Mouse (Mus musculus) spleen, adult 18-20 months (tissue): Measurements from ENCODE around the gene Nle1.
"Not testable (repeated sequence)": the region's sequence is repeated elsewhere in the genome, so short reads cannot be mapped to it uniquely, and the experiment has no call there.

Experiments
- DNase-seq, 2 experiments: peaks; one replicate each; pipeline ENCODE4 v3.0.0; 2022; ENCODE audit warnings: mixed read lengths in 2 of 2

Gene Nle1

DNA sequence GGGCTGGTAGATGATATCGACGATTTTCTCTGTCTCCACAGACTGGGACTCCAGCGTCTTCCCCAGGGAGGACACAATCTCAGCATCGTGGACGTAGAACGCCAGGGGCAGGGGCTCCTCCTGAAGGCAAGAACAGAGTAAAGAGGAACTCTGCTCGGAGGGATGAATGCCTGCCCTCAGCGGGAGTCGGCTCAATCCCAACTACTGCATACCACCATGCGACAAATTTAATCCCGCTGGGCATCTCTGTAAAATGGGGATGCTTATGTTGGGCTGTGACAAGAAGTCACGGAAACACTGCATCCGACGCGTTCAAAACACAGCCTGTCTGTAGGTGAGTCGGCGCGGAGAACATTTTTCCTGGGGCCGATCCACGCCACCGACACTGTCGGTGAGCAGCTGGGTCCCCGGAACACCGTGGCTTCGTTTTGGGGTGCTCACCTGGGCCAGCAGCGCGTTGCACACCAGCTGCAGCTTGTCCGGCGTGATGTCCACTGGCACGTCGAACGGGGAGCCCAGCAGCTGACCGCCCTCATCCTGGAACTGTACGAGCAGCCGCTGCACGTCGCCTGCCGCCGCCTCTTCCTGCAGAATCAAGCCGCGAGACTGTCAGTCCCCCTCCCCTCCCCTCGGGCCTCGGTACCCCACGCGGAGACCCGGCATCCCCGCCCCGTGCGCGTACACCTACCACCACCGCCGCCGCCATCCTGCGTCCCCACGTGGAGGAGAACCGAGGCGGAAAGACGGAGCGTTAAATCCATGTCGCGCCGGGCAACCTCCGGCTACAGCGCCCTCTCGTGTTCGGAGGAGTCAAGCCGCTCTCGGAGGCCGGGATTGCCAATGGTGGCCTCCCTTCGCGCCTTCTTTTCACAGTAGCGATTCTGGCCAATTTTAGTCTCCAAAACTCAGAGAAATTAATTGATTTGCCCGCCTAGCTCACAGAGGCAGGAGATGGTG is at the start of gene Nle1:
Gene Nle1 (minus strand): TSS at position 761 of the 957 bp plus-strand sequence.
- DNase-seq, result peak; percentile 82 to 96

DNA sequence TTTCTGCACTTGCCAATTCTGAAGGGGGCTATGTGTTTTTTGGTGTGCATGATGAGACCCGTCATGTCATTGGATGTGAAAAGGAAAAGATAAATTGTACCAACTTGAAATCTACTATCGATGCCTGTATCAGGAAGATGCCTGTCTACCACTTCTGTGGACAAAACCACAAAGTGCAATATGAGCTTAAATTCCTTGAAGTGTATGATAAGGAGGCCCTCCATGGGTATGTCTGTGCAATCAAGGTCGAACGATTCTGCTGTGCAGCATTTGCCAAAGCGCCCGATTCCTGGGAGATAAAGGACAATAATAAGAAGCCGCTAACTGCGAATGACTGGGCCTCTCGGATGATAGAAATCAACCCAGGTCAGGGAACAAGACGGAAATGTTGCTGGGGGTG is 48.7 kb upstream of the Nle1 start:
- no peak for DNase-seq

DNA sequence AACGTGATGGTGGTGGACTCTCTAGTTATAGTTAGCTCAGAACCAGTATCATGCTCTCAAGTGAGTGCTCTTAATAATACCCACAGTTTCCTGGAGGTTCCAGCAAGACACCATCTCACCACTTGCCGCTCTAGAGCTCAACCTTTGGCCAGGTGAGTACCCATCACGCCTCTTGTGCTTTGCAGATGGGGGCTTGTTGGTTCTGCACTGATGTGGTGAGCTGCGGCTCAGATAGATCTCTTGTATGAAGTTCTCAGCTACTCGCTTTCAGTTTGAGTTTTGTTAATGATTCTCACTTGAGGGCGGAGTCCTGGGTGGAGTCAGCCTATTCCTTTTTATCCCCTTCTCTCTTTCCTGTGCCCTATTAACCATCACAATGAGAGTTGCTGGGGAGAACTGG is 46.4 kb upstream of the Nle1 start:
- DNase-seq, result no peak

DNA sequence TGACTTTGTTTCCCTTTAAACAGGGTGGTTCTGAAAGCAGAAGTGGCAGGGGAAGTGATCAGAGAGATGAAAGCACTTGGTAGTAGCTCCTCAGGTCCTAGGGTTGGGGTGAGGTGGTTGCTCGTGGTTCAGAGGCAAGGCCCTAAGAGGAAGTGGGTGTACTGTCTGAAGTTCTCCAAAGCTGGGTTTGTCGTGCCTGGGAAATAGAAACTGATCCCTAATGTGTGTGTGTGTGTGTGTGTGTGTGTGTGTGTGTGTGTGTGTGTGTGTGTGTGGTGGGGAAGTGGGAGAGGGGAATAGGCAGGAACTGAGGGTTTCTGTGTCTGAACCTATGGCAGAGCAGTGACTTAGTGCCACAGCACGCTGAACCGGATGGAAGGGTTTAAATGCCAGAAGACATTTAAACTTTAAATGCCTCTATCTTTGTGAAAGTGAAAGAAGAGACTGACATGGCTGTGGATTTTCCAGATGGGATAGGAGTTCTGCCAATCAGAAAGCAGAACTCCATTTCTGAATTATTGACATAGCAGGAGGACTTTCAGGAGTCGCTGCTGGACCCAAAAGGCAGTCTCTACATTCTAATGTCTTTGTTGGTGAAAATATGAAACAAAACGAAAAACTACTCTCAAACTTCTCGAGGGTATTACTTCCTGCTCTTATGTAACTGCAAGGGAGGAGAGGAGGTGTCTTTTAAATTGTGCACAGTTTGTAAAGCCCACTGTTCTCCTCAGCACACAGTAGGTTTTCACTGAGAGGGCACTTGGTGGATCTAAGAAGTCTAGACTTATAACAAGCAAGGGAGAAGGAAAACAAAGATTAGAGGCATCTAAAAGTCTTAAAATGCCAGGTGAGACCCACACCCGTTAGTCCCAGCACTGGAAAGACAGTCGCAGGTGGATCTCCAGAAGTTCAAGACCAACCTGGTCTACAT is 44.7 kb upstream of the Nle1 start:
- DNase-seq, result peak; percentile 51 to 52

DNA sequence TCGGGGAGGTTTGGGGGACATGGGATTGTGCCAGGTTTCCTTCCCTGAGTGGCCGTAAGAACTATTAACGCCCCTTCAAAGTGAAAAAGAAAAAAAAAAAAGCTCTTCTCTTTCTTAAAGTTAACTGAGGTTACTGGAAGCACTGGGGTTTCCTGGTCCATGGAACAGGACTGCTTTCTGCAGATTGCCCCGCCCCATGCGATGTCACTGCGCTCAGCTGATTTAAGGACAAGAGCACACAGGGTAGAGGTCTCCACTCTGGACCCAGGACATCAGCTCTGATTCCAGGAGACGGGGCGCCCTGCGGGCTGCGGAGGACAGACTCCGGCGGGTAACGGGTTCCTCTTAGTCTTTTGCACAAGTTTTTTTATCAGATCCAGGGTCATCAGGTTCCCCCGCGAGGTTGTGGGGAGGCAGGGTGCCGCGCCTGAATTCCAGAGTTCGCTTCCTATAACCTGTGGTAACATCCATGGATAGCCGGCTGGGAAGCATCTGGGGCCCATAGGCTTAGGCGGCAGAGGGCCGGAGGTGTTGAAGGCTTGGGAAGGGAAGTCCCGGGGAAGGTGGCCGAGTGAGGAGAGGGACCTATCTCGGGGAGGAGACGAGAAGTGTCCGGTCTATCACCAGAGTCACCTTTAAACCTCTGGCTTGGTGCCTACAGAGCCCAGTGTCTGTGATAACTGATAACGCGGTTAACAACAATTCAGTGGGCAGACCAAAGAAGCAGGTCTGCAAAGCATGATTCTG is 43.8 kb upstream of the Nle1 start:
- DNase-seq, result peak; percentile 25 to 53

DNA sequence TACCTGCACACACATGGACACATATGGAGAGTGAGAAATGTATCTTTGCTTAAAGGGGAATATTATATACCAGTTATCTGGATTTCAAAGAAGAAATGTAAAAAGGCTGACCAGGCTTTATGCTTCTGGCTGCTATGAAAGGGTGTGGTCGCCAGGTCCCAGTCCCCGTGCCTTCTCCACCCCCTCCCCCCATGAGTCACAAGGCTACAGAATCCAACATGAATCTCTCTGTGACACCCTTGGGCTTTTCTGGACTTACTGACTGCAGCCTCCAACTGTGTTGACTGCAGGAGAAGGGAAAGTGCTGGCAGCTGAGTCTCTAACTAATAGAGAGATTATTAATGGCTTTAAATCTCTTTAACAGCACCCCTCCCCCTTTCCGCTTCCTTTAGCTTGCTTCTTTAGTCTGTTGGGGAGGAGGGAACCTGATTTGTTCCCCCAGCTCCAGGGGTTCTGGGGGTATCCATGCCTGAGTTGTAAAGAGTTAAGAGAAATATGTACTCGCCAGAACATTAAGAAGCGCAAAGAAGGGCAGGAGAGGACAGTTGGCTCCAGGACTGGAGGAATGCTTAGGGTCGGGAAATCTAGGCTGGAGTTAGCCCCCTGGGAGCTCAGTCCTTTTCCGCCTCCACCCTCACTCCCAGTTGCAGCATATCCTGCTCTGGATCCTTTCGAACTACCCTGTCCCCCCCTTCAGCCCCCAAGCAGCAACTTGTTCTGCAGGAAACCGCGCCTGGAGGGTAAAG is 42.7 kb upstream of the Nle1 start, which contains the start of gene Slfn5:
Gene Slfn5 (plus strand): TSS at position 614 of the 746 bp plus-strand sequence.
- no peak for DNase-seq

DNA sequence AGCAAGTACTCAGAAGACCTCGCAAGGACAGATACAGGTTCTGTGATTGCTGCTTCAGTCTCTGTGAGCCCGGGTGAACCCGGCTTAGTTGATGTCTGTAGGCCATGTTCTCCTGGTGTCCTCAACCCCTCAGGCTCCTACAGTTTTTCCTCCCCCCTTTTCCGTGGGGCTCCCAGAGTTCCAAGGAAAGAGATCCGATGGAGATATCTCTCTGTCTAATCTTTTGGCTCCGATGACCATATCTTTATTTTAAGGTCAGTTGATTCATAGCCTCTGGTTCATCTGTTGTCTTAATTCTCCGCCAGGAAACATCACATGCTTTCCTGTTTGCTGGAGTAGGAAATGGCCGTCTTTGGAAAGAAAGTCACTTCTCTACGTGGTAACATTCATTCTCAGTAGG is 40.8 kb upstream of the Nle1 start:
- no peak for DNase-seq

DNA sequence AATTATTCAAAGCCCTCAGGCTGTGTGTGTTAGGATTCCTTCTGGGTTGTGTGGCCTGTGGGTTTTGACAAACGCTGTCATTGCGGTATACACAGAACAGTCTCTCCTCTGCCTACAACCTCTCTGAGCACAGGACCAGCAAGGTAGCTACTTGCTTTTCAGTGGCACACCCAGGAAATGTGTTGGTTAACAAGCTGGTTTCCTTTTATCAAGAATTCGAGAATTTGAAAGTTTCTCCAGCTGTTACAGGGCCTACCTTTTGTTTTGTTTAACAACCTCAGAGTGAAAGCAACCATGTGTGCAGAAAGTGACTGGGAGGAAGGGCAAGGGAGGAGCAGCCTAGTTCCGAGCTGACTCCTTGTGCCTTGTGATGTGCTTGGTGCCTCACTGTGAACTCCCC is 39.2 kb upstream of the Nle1 start:
- no peak for DNase-seq

DNA sequence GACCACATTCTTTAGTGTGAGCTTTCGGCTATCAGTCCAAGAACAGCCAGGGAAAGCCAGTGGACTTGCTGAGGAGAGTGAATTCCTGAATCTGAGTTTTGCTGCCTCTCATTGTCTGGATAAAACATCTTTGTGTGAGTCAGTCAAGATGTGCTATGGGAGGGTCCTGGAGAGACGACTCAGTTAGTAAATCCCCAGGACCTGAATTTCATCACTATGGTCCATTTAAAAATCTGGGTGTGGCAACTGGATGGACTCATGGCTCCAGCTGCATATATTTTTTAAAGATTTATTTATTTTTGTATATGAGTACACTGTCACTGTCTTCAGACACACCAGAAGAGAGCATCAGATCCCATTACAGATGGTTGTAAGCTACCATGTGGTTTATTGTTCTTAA is 37.4 kb upstream of the Nle1 start:
- no peak for DNase-seq

DNA sequence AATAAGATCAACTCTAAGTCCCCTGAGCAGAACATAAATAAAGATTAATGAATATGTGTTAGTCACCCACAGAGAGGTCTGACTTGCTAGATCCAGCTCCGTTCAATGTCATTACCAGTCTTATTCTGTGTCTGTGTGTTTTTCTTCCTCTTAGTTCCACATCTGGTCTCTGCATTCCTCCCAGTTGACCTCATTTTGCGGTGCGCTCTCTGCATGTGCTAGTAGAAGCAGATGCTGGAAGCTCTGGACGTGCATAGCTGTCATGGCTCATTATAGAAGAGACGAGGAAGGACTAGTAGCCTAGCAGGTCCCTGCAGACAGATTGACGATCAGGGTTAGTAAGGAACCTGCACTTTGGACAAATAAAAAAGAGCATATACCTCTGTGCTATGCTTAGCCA is 35.1 kb upstream of the Nle1 start:
- DNase-seq, result no peak

DNA sequence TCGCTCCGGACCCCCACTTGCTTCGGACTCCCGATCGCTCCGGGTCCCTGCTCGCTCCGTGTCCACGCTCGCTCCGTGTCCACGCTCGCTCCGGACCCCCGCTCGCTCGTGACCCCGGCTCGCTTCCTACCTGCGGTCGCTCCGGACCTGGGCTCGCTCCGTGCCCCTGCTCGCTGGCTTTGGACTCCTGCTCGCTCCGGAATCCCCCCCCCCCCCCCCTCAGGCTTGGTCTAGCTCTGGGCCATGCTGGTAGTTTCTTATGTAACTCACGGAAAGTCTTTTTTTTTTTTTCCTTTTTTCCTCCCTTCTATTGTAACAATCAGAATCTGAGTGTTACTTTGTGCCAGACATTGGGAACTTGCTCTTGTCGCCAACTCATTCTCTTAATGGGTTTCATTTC is 25.0 kb upstream of the Nle1 start:
- DNase-seq, result no peak

DNA sequence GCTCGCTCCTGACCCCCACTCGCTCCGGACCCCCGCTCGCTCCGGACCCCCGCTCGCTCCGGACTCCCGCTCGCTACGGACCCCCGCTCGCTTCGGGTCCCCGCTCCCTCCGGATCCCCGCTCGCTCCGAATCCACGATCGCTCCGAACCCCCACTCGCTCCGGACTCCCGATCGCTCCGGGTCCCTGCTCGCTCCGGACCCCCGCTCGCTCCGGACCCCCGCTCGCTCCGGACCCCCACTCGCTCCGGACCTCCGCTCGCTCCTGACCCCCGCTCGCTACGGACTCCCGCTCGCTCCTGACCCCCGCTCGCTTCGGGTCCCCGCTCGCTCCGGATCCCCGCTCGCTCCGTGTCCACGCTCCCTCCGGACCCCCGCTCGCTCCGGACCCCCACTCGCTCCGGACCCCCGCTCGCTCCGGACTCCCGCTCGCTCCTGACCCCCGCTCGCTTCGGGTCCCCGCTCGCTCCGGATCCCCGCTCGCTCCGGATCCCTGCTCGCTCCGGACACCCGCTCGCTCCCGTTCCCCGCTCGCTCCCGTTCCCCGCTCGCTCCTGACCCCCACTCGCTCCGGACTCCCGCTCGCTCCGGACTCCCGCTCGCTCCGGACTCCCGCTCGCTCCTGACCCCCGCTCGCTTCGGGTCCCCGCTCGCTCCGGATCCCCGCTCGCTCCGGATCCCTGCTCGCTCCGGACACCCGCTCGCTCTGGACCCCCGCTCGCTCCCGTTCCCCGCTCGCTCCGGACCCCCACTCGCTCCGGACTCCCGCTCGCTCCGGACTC is 23.6 kb upstream of the Nle1 start:
- not testable (repeated sequence) for DNase-seq

DNA sequence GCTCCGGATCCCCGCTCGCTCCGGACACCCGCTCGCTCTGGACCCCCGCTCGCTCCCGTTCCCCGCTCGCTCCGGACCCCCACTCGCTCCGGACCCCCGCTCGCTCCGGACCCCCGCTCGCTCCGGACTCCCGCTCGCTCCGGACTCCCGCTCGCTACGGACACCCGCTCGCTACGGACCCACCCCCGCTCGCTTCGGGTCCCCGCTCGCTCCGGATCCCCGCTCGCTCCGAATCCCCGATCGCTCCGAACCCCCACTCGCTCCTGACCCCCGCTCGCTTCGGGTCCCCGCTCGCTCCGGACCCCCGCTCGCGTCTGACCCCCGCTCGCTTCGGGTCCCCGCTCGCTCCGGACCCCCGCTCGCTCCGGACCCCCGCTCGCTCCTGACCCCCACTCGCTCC is 22.9 kb upstream of the Nle1 start:
- DNase-seq, result not testable (repeated sequence)

DNA sequence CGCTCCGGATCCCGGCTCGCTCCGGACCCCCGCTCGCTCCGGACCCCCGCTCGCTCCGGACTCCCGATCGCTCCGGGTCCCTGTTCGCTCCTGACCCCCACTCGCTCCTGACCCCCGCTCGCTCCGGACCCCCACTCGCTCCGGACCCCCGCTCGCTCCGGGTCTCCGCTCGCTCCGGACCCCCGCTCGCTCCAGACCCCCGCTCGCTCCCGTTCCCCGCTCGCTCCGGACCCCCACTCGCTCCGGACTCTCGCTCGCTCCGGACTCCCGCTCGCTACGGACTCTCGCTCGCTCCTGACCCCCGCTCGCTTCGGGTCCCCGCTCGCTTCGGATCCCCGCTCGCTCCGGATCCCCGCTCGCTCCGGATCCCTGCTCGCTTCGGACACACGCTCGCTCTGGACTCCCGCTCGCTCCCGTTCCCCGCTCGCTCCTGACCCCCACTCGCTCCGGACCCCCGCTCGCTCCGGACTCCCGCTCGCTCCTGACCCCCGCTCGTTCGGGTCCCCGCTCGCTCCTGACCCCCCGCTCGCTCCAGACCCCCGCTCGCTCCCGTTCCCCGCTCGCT is 22.3 kb upstream of the Nle1 start:
- DNase-seq, result not testable (repeated sequence)

DNA sequence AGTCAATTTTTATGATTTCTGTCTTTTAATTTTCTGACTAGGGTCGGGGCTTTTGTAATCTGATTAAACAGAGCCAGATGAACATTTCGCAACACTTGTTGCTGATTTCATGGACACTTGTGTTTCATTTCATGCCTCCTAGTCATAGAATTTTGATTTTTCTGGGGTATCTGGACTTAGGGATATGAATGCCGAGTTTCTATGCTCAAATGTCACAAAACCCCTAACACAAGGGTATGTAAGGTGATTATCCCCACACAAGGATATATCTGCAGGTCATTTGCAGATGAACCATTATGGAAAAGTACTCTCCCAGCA is 21.4 kb upstream of the Nle1 start:
- no peak for DNase-seq

DNA sequence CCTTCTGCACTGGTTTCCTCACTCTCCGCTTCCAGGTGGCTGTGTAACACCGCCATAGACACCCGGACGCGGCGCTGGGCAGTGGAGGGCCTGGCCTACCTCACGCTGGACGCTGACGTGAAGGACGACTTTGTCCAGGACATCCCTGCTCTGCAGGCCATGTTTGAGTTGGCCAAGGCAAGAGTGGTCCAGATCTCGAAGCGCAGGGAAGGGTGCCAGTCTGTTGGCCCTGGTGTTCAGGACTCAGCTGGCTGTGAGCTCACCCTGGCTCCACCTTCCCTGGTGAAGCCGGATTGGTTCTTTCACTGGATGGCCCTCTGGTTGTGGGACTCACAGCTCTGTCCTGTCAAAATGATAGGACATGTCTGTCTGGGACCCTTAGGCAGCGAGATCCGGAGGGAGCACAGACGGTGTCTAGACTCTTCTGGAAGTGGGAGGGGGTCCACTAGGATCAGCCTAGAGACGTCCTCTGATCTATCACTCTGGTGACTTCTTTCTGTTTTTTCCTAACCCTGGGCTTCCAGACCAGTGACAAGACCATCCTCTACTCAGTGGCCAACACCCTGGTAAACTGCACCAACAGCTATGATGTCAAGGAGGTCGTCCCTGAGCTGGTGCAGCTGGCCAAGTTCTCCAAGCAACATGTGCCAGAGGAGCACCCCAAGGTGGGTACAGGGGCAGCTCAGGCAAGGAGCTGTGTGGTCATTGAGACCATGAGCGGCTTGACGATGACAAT is 20.9 kb upstream of the Nle1 start:
- no peak for DNase-seq

DNA sequence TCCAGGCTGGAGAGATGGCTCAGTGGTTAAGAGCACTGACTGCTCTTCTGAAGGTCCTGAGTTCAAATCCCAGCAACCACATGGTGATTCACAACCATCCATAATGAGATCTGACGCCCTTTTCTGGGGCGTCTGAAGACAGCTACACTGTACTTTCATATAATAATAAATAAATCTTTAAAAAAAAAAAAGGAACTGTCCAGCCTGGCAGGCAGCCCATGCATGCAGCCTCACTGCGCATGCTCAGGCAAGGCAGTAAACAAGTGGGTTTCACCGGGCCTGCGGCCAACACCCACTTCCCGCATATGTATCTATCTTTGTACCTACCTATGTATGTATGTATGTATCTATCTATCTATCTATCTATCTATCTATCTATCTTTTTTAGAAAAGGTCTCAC is 15.7 kb upstream of the Nle1 start:
- not testable (repeated sequence) for DNase-seq

DNA sequence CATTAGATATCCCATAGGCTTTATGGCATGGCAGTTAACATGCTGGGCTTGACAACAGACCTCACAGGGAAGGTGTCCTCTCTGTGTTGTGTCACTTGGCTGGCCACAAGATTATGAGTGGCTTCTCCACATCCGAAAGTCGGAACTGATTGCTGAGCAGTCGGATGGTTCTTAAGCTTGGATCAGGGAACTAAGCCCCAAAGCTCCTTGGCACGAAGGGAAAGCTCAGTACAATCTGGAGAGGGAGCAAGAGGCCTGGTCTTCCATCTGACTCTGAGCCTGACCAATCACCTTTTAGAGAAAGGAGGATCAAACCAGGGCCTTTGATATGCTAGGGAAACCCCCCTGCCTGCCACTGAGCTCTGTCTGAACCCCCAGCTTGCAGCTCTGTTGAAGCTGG is 13.5 kb upstream of the Nle1 start:
- no peak for DNase-seq

DNA sequence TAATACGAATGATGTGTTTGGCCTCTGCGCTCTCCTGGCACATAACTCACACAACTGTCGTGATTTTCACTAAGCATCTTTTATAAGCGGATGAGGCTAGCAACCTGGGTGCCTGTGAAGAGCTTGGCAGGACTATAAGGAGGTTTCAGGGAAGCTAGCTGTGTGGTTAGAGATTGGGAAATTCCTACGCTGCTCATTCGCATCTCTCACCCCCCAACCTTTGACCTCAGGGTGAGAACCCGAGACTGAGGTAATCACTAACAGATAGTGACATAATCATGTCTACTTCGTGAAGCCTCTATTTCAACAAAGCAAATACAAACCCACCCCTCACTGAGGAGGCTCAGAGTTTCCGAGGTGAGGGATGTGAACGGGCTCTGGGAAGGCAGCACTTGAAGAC is 12.6 kb upstream of the Nle1 start:
- DNase-seq, result no peak

DNA sequence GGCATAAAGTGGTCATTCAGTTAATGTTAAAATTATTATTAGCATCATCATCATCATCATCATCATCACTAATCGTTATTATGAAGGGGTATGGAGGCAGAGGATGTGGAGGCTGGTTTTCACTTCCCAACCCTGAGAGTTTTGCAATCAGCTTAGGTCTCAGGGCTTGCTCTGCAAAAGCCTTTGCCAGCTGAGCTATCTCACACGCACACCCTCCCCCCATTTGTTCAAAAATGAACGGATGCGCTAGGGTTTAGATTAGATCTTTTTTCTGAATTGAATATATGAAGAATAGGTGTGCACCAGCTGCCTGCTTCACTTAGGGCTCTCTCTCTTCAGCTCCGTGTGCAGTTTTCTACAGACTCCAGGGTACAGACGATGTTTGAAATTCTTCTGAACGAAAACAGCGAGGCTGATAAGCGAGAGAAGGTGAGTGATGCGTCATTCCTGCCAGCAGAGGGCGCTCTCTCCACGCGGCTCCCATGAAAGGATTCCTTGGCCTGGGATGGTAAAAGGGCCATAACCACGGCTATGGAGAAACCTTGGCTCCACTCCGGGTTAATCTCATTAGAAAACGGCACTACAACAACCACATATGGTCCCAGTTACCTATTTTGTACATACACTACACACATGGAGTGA is 6.6 kb upstream of the Nle1 start:
- DNase-seq, result peak; percentile 29 to 78
